Mouse (Mus musculus): ENCODE data around the gene Efnb2.
A peak's percentile ranks its signal among the peaks of the same experiment; 100 is the strongest.

Gene Efnb2

GRCm38 (mm10) chr8:8661103-8661758, at the start of gene Efnb2:
TSS of gene Efnb2 (minus strand) at chr8:8661242.
- peak; percentile 79 to 82 for DNase-seq (ENCODE audit: low spot score in 2 of 2)

GRCm38 (mm10) chr8:8704813-8705212, 43.8 kb upstream of the Efnb2 start:
- DNase-seq (ENCODE audit: low spot score in 2 of 2): no peak

- no peak for DNase-seq (ENCODE audit: low spot score in 2 of 2)
These were observed 42.6 kb upstream of the Efnb2 start for GRCm38 (mm10) chr8:8703668-8704067.

GRCm38 (mm10) chr8:8700821-8701220, 39.8 kb upstream of the Efnb2 start:
- DNase-seq (ENCODE audit: low spot score in 2 of 2): no peak

- DNase-seq (ENCODE audit: low spot score in 2 of 2): no peak
These were observed 39.2 kb upstream of the Efnb2 start for GRCm38 (mm10) chr8:8700229-8700628.

GRCm38 (mm10) chr8:8690146-8691092, 29.4 kb upstream of the Efnb2 start, which contains the start of gene Arglu1:
TSS of gene Arglu1 (minus strand) at chr8:8690521.
- DNase-seq (ENCODE audit: low spot score in 2 of 2): peak; percentile 93 to 97

- peak; percentile 28 to 59 for DNase-seq (ENCODE audit: low spot score in 2 of 2)
These were observed 28.6 kb upstream of the Efnb2 start for GRCm38 (mm10) chr8:8689454-8690145.

GRCm38 (mm10) chr8:8688823-8689453, 27.9 kb upstream of the Efnb2 start:
- no peak for DNase-seq (ENCODE audit: low spot score in 2 of 2)

GRCm38 (mm10) chr8:8685517-8685916, 24.5 kb upstream of the Efnb2 start:
- DNase-seq (ENCODE audit: low spot score in 2 of 2): no peak

- no peak for DNase-seq (ENCODE audit: low spot score in 2 of 2)
These were observed 21.7 kb upstream of the Efnb2 start for GRCm38 (mm10) chr8:8682697-8683096.

GRCm38 (mm10) chr8:8678236-8678635, 17.2 kb upstream of the Efnb2 start:
- DNase-seq (ENCODE audit: low spot score in 2 of 2): no peak

- no peak for DNase-seq (ENCODE audit: low spot score in 2 of 2)
These were observed 13.8 kb upstream of the Efnb2 start for GRCm38 (mm10) chr8:8674864-8675263.

GRCm38 (mm10) chr8:8661759-8662138, 707 bp upstream of the Efnb2 start:
- DNase-seq (ENCODE audit: low spot score in 2 of 2): peak; percentile 61 to 76

GRCm38 (mm10) chr8:8660307-8661098, 539 bp downstream of the Efnb2 start:
- DNase-seq (ENCODE audit: low spot score in 2 of 2): peak in 1 of 2 experiments; percentile 3

- peak in 1 of 2 experiments; percentile 3 for DNase-seq (ENCODE audit: low spot score in 2 of 2)
These were observed 1.3 kb downstream of the Efnb2 start for GRCm38 (mm10) chr8:8659503-8660306.

- DNase-seq (ENCODE audit: low spot score in 2 of 2): peak; percentile 10 to 27
These were observed 2.4 kb downstream of the Efnb2 start for GRCm38 (mm10) chr8:8658426-8659224.

- no peak for DNase-seq (ENCODE audit: low spot score in 2 of 2)
These were observed 3.2 kb downstream of the Efnb2 start for GRCm38 (mm10) chr8:8657692-8658355.

- no peak for DNase-seq (ENCODE audit: low spot score in 2 of 2)
These were observed 4.2 kb downstream of the Efnb2 start for GRCm38 (mm10) chr8:8656578-8657441.
